Mouse (Mus musculus) layer of hippocampus, adult 18-20 months (tissue): ENCODE measurements around the gene Camkk1. TPM values are rescaled to one million over a fixed set of nuclear protein-coding genes. Genes with fewer than 3 reads are reported as not detected.

Source experiments
- DNase-seq, 2 experiments: peaks; one replicate each; pipeline ENCODE4 v3.0.0; 2022; ENCODE audit warnings: low spot score in 2 of 2
- total RNA-seq, 2 experiments: library from RNA; stranded (reverse); gene quantifications; 2 replicates each; pipeline ENCODE4 v1.2.3; 2021

The Camkk1 gene
- total RNA-seq, 2 experiments from 2014 or later, result 175 to 178 TPM

DNA sequence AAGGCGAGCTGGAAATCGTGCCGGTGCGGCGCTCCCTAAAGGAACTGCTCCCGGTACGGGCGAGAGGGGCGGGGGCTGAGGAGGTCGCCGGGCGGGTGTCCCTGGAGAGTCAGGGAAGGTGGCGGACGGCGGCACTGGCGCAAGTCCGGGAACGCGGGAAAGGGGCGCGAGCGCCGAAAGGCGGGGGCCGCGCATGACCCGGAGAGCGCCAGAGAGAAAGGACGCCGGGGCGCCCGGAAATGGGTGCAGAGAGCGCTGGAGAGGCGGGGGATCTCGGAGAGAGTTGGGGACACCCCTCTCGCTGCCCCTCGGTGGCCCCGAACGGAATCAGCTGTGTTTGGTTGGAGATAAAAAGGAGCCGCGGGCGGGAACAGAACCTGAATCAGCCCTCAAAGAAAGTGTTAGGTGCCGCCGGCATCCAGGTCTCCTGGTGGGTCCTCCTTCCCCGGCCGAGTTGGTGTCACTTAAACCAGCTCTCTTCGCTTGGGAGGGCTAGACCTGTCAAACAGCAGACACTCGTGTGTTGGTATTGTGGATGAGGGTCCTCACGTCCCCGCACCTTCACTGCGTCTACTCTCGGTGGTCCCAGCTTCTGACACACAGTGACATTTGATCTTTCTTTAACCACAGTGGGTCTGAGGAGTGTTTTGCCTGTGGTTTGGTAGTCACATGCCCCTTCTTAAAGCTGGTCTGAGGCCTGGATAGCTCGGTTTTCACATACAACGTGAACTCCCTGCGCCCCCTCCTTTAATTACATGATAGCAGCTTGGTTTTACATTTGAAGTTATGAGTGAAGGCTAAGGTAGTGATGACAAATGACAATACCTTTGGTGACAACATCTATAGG is 29.4 kb downstream of the Camkk1 start:
- no peak for DNase-seq

DNA sequence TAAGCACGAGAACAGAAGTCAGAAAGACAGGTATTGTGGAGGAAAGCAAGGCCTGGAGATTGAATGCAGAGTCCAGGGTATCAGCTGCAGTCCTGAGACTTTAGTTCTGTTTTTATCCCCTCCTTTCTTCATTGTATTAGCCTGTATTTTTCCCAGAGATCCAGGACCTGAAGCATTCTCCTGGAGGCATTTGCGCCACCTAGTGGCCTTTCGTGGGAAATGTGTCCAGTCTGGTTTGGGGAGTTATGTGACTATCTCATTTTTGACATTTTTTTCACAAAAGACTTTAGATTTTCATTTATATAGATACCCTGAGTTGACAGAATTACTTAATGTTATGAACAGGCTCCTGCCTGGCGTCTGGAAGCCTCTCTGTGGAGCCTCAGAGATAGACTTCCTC is 30.5 kb downstream of the Camkk1 start:
- DNase-seq, result peak; percentile 62 to 86

DNA sequence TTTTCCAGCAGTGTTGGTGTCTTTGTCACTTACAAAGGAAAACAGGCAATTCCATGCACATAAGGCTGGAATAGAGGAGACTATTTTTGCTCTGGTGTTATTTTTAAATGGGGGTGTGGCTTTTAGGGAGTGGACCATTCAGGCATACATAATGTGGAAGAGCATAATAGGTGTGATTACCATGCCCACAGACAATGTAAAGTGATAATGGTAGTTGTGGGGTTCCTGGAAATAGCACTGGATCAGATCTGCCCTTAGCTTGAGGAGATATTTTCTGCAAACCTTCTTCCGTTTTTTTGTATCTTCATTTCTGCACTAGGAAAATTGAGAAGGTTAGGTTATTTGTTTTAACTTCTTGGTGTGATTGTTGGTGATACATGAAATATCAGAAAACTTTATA is 34.0 kb downstream of the Camkk1 start:
- DNase-seq, result no peak

DNA sequence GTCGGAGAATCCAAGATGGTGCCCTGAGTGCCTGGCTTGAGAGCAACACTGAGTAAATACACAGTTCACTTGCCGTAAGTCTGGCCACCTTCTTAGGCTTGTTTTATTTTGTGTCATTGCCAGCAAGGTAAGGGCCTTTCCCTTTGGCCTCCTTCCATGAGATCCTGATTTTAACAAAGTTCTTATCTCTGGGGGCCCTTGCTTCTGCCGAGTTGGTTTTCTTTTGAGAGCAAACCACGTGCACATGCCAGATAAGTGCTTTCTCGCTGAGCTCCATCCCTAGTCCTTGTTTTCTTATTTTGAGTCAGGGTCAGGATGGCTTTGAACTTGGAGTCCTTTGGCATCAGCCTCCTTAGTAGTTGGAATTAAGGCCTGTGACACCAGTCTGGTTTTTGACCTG is 38.9 kb downstream of the Camkk1 start:
- DNase-seq, result no peak

DNA sequence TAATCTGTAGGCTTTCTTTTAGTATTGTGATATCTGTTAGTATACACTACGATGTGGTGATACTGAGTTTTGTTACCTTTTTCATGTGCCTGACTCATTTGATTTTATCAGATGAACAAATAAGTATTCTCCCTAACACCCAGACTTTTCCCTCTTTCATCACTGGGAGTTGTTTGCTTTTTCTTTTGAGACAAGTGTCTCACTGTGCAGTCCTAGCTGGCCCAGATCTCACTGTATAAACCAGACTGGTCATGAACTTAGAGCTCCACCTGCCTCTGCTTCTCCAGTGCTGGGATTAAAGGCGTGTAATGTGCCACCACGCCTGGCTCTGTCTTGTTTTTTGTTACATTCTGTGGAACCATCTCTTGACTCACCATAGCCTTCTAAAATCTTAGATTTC is 40.8 kb downstream of the Camkk1 start:
- DNase-seq, result no peak

DNA sequence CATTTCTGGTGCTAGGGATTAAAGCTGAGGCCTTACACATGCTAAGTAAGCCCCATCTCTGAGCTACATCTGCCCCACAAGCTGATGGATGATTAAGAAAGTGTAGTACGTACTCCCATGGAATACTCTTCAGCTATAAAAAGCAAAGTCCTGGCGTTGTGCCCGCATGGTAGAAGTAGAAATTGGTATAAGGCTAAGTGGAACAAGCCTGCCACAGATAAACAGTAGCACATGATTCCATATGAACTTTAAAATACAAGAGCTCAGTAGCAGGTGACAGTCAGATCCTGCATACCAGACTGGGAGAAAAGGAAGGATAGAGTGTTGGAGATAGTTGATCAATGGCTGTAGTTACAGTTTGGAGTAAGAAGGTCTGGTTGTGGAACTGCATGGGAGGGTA is 42.6 kb downstream of the Camkk1 start:
- DNase-seq, result no peak

DNA sequence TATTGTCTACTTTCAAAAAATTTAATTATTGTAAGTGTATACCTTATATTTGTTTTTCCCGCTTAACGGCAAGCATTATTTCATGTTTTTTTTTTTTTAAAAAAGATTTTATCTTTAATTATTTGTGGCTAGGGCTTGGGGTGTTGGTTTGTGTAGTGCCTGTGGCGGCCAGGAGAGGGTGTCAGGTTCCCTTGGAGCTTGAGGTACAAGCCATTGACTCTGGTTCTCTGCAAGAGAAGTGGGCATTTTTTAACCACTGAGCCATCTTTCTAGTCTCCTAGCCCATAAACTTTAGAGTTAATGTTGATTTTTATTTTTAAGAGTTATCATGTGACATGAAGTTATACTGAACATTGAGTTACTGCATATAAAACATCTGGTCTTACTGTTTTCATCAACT is 53.0 kb downstream of the Camkk1 start:
- DNase-seq, result peak in 1 of 2 experiments; percentile 53

DNA sequence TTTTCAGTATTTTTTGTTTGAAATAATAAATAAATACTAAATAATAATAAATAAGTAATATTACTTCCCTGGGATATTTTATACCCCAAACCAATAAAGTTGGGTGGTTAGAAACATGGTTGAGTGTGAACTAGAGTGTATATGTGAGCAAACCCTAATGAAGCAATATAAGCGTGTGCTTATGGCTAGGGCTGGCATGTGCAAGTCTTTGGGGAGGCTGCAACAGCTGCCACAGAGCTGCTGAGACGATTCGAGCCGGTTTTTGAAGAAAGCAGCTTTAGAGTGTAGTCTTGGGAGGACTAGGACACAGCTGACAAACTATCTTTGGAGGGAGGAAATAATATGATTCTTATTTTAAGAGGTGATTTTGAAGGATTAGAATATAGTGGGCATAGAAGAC is 57.5 kb downstream of the Camkk1 start:
- DNase-seq, result no peak

DNA sequence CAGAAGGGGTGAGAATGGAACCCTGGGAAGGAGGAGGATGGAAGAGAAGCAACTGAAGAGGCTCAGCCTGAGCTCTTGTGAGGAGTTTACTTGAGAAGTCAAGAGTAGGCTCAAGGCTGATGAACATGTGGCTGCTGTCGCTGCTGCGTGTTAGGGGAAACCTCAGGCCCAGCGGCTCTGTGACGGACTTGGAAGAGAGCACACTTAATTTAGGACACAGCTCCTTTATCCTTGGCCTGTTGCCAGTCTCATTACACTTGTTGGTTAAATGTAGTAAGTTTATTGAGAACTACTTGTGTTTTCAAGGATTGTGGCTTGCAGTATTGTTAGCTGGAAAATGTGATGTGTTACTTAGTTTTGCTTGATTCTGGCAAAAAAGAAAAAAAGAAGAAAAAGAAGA is 57.9 kb downstream of the Camkk1 start:
- no peak for DNase-seq

DNA sequence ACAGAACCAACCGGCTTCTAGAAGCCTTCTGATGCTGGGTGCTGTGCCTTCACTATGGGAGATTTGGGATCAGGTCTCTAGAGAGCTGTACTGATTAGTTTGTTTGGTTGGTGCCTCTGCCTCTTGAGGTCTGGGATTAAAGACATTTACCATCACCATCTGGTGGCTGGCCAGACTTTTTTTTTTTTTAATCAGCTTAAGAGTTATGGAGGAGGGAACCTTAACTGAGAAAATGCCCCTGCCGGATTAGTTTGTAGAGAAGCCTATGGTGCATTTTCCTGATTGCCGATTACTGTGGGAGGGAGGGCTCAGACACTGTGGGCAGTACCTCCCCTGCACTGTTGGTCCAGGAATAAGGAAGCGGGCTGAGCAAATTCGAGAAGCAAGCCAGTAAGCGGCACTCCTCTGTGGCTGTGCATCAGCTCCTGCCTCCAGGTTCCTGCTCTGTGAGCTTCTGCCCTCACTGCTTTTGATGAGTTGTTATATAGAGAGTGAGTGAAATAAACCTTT is 58.5 kb downstream of the Camkk1 start:
- no peak for DNase-seq

DNA sequence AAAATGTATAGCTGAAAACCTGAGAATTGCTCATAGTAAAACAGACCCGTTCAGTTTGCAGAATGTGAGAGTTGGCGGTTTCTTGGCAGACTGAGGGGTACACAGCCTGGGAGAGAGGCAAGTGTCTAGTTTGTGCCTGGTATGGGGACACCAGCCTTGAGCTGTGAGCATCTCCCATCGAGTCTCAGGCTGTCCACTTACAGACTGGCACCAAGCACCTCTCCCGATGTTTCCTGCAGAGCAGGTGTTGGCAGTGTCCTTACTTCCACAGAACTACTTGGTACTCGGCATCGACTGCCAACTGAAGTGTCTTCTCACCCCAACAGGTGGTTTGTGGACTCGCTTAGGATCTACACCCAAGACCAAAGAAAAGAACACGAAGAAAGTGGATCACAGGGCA is 59.8 kb downstream of the Camkk1 start:
- no peak for DNase-seq

DNA sequence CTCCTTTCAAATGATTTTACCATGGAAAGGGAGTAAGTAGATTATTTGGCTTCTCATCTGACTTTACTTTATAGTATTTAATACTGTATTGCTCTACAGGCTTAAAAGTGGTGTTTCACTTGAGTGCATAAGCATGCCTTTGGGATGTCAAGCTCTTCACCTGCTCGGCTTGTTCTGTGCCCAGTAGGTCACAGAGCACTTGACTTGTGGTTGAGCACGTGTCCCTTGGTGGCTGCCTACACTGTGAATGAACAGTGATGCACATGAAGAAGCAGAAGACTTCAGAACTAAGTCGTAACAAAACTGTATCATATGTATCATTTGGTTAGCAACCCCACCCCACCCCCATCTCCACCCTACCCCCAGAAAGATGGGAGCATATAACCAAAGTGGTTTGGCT is 61.5 kb downstream of the Camkk1 start:
- no peak for DNase-seq

DNA sequence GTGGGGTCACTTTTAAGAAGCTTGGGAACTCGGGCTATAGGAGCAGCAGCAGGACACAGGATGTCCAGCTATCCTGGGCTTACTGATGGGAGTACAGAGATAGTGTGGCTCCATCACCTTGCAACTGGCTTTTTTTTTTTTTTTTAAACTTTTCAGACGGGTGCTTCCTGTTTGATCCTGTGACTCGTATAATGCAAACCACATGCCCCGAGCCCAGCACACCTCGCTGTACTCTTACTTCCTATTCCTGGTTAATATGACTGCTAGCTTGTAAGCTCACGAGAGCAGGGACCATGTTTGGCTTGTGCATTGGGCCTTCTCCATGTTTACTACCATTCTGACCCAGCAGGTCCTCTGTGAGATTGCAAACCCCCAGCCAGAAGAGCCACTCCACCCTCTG is 65.5 kb downstream of the Camkk1 start:
- no peak for DNase-seq

DNA sequence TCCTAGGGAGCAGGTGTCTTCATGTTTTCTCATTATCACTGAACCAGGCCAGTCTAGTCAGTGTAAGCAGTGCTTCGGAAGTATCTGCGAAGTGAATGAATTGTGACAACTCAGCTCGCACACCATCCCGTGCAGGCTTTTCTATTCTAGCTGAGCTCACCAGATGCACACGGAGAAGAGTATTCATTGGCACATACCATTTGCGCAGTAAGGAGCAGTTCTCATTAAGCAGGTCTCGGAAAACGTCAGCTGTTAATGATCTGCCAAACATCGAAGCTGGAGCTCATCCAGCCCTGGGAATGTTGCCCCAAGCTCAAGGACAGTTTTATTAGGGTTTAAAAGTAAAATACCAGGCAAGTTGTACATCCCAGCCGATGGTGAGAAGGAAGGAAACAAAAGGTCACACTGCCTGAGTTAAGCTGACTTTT is 66.0 kb downstream of the Camkk1 start:
- DNase-seq, result peak; percentile 45 to 69

DNA sequence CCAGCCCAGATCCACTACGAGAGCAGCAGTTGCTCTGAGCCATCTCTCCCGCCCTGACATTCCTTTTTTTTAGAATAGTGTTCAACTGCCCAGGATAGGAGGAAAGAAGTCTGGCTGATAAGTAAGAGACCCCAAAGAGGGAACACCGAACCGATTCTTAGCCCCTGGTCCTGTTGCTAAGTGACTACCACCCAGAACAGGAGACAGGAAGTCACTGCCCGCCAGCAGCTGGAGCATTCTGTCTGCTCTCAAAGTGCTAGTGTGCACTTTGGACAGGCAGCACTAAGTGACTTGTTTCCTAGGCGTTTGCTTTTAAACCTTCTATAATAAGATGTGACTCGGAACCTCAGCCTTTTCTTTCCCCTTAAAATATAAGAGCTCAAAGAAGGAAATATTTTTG is 66.6 kb downstream of the Camkk1 start:
- no peak for DNase-seq

DNA sequence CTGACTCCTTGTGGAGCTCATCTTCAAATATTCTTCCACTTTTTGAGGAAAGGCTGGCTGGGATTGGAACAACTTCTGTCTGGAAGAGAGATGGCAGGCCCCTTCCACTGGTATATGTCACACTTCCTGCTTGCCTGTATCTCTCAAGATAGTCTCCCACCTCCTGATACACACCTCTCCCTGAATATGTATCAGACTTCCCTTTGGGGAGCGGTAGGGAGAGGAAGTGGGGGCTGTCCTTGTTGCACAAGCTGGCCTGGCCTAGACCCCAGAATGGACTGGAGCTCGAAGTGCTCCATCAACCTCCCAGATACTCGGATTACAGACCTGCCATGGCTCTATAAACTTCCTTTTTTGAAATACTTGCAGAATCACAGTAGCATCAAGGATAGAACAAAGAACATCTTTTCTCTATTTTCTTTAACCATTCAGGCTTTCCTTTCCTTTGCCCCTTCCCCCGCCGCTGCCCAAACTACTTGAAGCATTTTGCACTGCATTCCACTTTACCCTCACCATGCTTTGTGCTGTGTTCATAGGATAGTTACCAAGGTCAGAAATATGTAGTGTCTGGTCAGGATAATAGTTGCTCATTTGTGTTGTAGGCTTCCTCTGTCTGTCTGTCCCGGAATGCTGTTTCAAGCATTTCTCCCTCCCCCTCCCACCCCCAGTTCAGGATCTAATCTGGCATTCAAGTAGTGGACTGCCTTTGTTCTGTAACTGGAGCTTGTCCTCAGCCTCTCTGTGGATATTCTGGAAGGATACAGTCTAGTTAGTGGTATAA is 69.1 kb downstream of the Camkk1 start:
- no peak for DNase-seq

DNA sequence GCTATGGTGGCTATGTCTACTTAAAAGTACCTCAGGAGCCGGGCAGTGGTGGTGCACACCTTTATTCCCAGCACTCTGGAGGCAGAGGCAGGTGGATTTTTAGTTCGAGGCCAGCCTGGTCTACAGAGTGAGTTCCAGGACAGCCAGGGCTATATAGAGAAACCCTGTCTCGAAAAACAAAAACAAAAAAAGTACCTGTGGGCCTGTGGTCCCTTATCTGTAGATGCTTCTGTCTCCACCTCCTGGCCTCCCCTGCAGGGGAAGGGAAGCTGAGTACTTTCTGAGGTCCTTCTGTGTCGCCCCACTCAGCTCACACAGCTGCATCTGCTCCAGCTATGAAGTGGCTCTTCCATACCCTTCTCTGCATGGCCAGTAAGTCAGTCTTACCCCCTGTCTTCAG is 71.5 kb downstream of the Camkk1 start, which contains the start of gene Itgae:
Gene Itgae (plus strand): TSS at position 301 of the 400 bp plus-strand sequence.
- DNase-seq, result no peak

DNA sequence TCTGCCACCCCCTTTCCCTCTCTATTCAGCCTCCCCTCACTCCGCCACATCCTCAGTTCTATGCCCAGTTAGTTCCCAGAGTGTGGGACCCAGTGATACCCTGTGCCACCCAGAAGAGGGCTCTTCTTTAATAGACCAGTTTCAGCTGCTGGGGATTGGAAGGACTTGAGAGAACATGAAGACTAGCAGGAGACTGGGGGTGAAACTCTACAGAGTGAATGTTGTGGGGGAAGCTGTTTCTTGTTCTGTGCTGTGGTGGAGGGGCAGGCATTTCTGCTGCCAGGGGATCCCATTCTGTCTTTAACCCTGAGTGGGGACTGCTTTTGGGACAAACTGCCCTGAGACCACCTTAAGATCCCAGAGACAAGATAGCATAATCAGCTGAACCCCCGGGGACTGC is 72.0 kb downstream of the Camkk1 start:
- no peak for DNase-seq
